Mouse (Mus musculus) ovary, postnatal 14 days (tissue): ENCODE measurements around the gene Trak1.
"Not testable (repeated sequence)": the region's sequence is repeated elsewhere in the genome, so short reads cannot be mapped to it uniquely, and the experiment has no call there.

Experiments used
- DNase-seq: peaks from one replicate; pipeline ENCODE4 v3.0.0; 2022; ENCODE audit warnings: low spot score

Trak1 gene

GRCm38 (mm10) chr9:121319323-121319966 lies 22.1 kb downstream of the Trak1 start:
- no peak for DNase-seq

- DNase-seq: no peak
Observed at GRCm38 (mm10) chr9:121320433-121320832, 23.1 kb downstream of the Trak1 start.

GRCm38 (mm10) chr9:121321118-121321517 lies 23.8 kb downstream of the Trak1 start:
- no peak for DNase-seq

GRCm38 (mm10) chr9:121322034-121322433 lies 24.7 kb downstream of the Trak1 start:
- DNase-seq: no peak

- not testable (repeated sequence) for DNase-seq
Observed at GRCm38 (mm10) chr9:121328342-121328741, 31.0 kb downstream of the Trak1 start.

- no peak for DNase-seq
Observed at GRCm38 (mm10) chr9:121329181-121329580, 31.9 kb downstream of the Trak1 start.

GRCm38 (mm10) chr9:121330065-121330464 lies 32.8 kb downstream of the Trak1 start:
- DNase-seq: no peak

GRCm38 (mm10) chr9:121331438-121331837 lies 34.1 kb downstream of the Trak1 start:
- no peak for DNase-seq

- peak; percentile 40 for DNase-seq
Observed at GRCm38 (mm10) chr9:121331878-121332630, 34.8 kb downstream of the Trak1 start.

- no peak for DNase-seq
Observed at GRCm38 (mm10) chr9:121333559-121333958, 36.3 kb downstream of the Trak1 start.

GRCm38 (mm10) chr9:121334311-121334851 lies 37.1 kb downstream of the Trak1 start:
- no peak for DNase-seq

- DNase-seq: no peak
Observed at GRCm38 (mm10) chr9:121335568-121335967, 38.3 kb downstream of the Trak1 start.

GRCm38 (mm10) chr9:121336324-121336946 lies 39.1 kb downstream of the Trak1 start:
- DNase-seq: no peak

GRCm38 (mm10) chr9:121337216-121337937 lies 40.1 kb downstream of the Trak1 start:
- no peak for DNase-seq

- no peak for DNase-seq
Observed at GRCm38 (mm10) chr9:121337938-121338289, 40.6 kb downstream of the Trak1 start.

GRCm38 (mm10) chr9:121341832-121342231 lies 44.5 kb downstream of the Trak1 start:
- DNase-seq: no peak

- no peak for DNase-seq
Observed at GRCm38 (mm10) chr9:121342510-121343110, 45.3 kb downstream of the Trak1 start.

GRCm38 (mm10) chr9:121343122-121343876 lies 46.0 kb downstream of the Trak1 start:
- no peak for DNase-seq

- DNase-seq: no peak
Observed at GRCm38 (mm10) chr9:121344344-121344743, 47.0 kb downstream of the Trak1 start.

- no peak for DNase-seq
Observed at GRCm38 (mm10) chr9:121345427-121346130, 48.3 kb downstream of the Trak1 start.
